Comparison of ENCODE assay signal across 9 mouse cellular contexts in genomic region chr13:46272811-46273452, GRCm38 (mm10). TPM values are rescaled to one million over a fixed set of nuclear protein-coding genes. Genes with fewer than 3 reads are reported as not detected.
DNase-seq lines count a peak whose midpoint lies in the region; ATAC-seq and TF ChIP-seq lines count a peak whose summit lies in the region.
"Had no signal": no experiment of that assay in that cellular context is flagged by ENCODE, and none has a peak within 500 bp of the region (broad histone marks: within the 10 kb centered on the region; RNA-seq: fewer than 3 reads in every experiment).

No protein-coding gene starts in this region.

- H3K9ac ChIP-seq in forebrain, embryonic 11.5 days (ENCODE audit: low read length) = peak overlapping the region; percentile 5; the same call in 1 of the 2 replicates
- H3K9ac ChIP-seq in forebrain, postnatal 0 days = no peak overlapping the region
- 0 out of 2 replicates have a peak overlapping the region, but pooled peaks have one; percentile 21 for H3K9ac ChIP-seq in forebrain, embryonic 14.5 days (ENCODE audit: low read length)
- H3K9ac ChIP-seq in intestine, embryonic 14.5 days (ENCODE audit: low read length) = no peak overlapping the region
- H3K9ac ChIP-seq in midbrain, embryonic 16.5 days (ENCODE audit: low read depth, low read length) = peak overlapping the region; percentile 46

- ATAC-seq in forebrain, embryonic 11.5 days (replicated peaks; ENCODE audit: low FRiP score) = no peak
- ATAC-seq in forebrain, postnatal 0 days = no peak
- ATAC-seq in forebrain, embryonic 14.5 days = no peak
- no peak for ATAC-seq in intestine, embryonic 14.5 days (replicated peaks; ENCODE audit: low FRiP score, low TSS enrichment, low read depth)
- no peak for ATAC-seq in midbrain, embryonic 16.5 days

- H3K36me3 ChIP-seq in forebrain, embryonic 11.5 days (ENCODE audit: control insufficient read depth, insufficient read depth, low read length) = no peaks in the 10 kb centered on the region
- no peaks in the 10 kb centered on the region for H3K36me3 ChIP-seq in forebrain, postnatal 0 days (ENCODE audit: insufficient read depth)
- H3K36me3 ChIP-seq in forebrain, embryonic 14.5 days (ENCODE audit: control insufficient read depth, insufficient read depth, low read length) = no peaks in the 10 kb centered on the region
- H3K36me3 ChIP-seq in intestine, embryonic 14.5 days (ENCODE audit: control insufficient read depth, insufficient read depth, low read length) = no peaks in the 10 kb centered on the region
- no peaks in the 10 kb centered on the region for H3K36me3 ChIP-seq in midbrain, embryonic 16.5 days (ENCODE audit: control insufficient read depth, insufficient read depth, low read length)

- peak overlapping the region; percentile 31; the same call in 1 of the 2 replicates for H3K4me2 ChIP-seq in forebrain, embryonic 11.5 days (ENCODE audit: low read depth, low read length, severe bottlenecking)
- H3K4me2 ChIP-seq in forebrain, postnatal 0 days (ENCODE audit: low read depth) = no peak overlapping the region; the same call in 1 of the 2 replicates
- H3K4me2 ChIP-seq in forebrain, embryonic 14.5 days (ENCODE audit: low read length) = peak overlapping the region; percentile 14; the same call in 1 of the 2 replicates
- H3K4me2 ChIP-seq in intestine, embryonic 14.5 days (ENCODE audit: low read length) = peak overlapping the region; percentile 52
- H3K4me2 ChIP-seq in midbrain, embryonic 16.5 days (ENCODE audit: low read length) = peak overlapping the region; percentile 38

- WGBS in forebrain, embryonic 11.5 days = 18% methylated on average over 17 of the region's 17 CpGs
- WGBS in forebrain, postnatal 0 days = 15% methylated on average over 16 of the region's 17 CpGs
- WGBS in forebrain, embryonic 14.5 days = 13% methylated on average over 16 of the region's 17 CpGs
- WGBS in intestine, embryonic 14.5 days = 10% methylated on average over 17 of the region's 17 CpGs
- 9% methylated on average over 17 of the region's 17 CpGs for WGBS in midbrain, embryonic 16.5 days

- no peak overlapping the region for H3K27ac ChIP-seq in forebrain, embryonic 11.5 days (ENCODE audit: low read depth, low read length)
- H3K27ac ChIP-seq in forebrain, postnatal 0 days (ENCODE audit: low read depth, low read length) = no peak overlapping the region
- no peak overlapping the region for H3K27ac ChIP-seq in forebrain, embryonic 14.5 days (ENCODE audit: low read depth, low read length)
- peak overlapping the region; percentile 38; the same call in 1 of the 2 replicates for H3K27ac ChIP-seq in intestine, embryonic 14.5 days (ENCODE audit: low read depth)
- peak overlapping the region; percentile 38; the same call in 1 of the 2 replicates for H3K27ac ChIP-seq in midbrain, embryonic 16.5 days (ENCODE audit: low read length)

- H3K4me1 ChIP-seq in forebrain, embryonic 11.5 days (replicated peaks; ENCODE audit: control insufficient read depth, insufficient read depth, low read length) = peaks cover 9% of the 10 kb centered on the region; the same call in 1 of the 2 replicates
- H3K4me1 ChIP-seq in forebrain, postnatal 0 days (ENCODE audit: insufficient read depth) = no peaks in the 10 kb centered on the region; the same call in none of the 2 replicates
- H3K4me1 ChIP-seq in forebrain, embryonic 14.5 days (ENCODE audit: control insufficient read depth, insufficient read depth, low read length) = peaks cover 8% of the 10 kb centered on the region; the same call in 1 of the 2 replicates
- peaks cover 11% of the 10 kb centered on the region for H3K4me1 ChIP-seq in intestine, embryonic 14.5 days (replicated peaks; ENCODE audit: control insufficient read depth, insufficient read depth, low read length)
- H3K4me1 ChIP-seq in midbrain, embryonic 16.5 days (ENCODE audit: control insufficient read depth, insufficient read depth, low read length) = peaks cover 7% of the 10 kb centered on the region

- no peaks in the 10 kb centered on the region for H3K27me3 ChIP-seq in forebrain, embryonic 11.5 days (ENCODE audit: control insufficient read depth, insufficient read depth, low read length)
- no peaks in the 10 kb centered on the region for H3K27me3 ChIP-seq in forebrain, postnatal 0 days (ENCODE audit: insufficient read depth, low read length)
- no peaks in the 10 kb centered on the region for H3K27me3 ChIP-seq in forebrain, embryonic 14.5 days (replicated peaks; ENCODE audit: control insufficient read depth, insufficient read depth, low read length)
- H3K27me3 ChIP-seq in intestine, embryonic 14.5 days (replicated peaks; ENCODE audit: control insufficient read depth, insufficient read depth, low read length) = no peaks in the 10 kb centered on the region
- no peaks in the 10 kb centered on the region for H3K27me3 ChIP-seq in midbrain, embryonic 16.5 days (ENCODE audit: control insufficient read depth, insufficient read depth, low read depth, low read length)

- peak; percentile 55 for DNase-seq in forebrain, embryonic 11.5 days (ENCODE audit: low spot score)
- no peak for DNase-seq in forebrain, postnatal 0 days
- no peak for DNase-seq in forebrain, embryonic 14.5 days (ENCODE audit: low spot score)
- no peak for DNase-seq in intestine, embryonic 14.5 days (ENCODE audit: low spot score)
- no peak for DNase-seq in c-Kit-positive CD71-positive TER-119-positive erythroid progenitor cells, embryonic 14.5 days (ENCODE audit: low spot score)
- no peak for DNase-seq in ovary, postnatal 10 days (ENCODE audit: low spot score)
- no peak for DNase-seq in spleen, postnatal 36 days (ENCODE audit: low spot score in 2 of 2)

- no peak for TF ChIP-seq CTCF in forebrain, postnatal 0 days (IDR thresholded peaks at IDR 0.05; ENCODE audit: low read depth)

- no peak overlapping the region for H3K4me3 ChIP-seq in forebrain, embryonic 11.5 days (ENCODE audit: low read depth, low read length)
- no peak overlapping the region for H3K4me3 ChIP-seq in forebrain, postnatal 0 days (ENCODE audit: low read depth, low read length)
- H3K4me3 ChIP-seq in forebrain, embryonic 14.5 days (ENCODE audit: low read depth, low read length) = no peak overlapping the region
- H3K4me3 ChIP-seq in intestine, embryonic 14.5 days (ENCODE audit: low read depth, low read length) = peak overlapping the region; percentile 16; the same call in 1 of the 2 replicates
- peak overlapping the region; percentile 4; the same call in 1 of the 2 replicates for H3K4me3 ChIP-seq in midbrain, embryonic 16.5 days (ENCODE audit: low read depth, low read length)

- no peaks in the 10 kb centered on the region for H3K9me3 ChIP-seq in forebrain, embryonic 11.5 days (ENCODE audit: control insufficient read depth, low read length)
- H3K9me3 ChIP-seq in forebrain, postnatal 0 days (ENCODE audit: low read length) = no peaks in the 10 kb centered on the region
- H3K9me3 ChIP-seq in forebrain, embryonic 14.5 days (replicated peaks; ENCODE audit: control insufficient read depth, low read length) = no peaks in the 10 kb centered on the region
- no peaks in the 10 kb centered on the region for H3K9me3 ChIP-seq in intestine, embryonic 14.5 days (ENCODE audit: control insufficient read depth, low read length)
- no peaks in the 10 kb centered on the region for H3K9me3 ChIP-seq in midbrain, embryonic 16.5 days (replicated peaks; ENCODE audit: control insufficient read depth, low read length, poor library complexity, severe bottlenecking)

RNA-seq across cellular contexts. Expression of gene Stmnd1, which starts 0.6 kb away (rescaled TPM):
- not detected in 2 replicates for polyA plus RNA-seq in forebrain, embryonic 11.5 days (2014; fragmentation: Nextera tagmentation; extraction: Ambion mirVana)
- total RNA-seq in forebrain, postnatal 0 days (2014; rRNA removed) = not detected in 2 replicates
- 0.28 TPM in 1 of 2 replicates, not detected in the other for polyA plus RNA-seq in forebrain, postnatal 0 days (2015; fragmentation: Nextera tagmentation; extraction: Ambion mirVana)
- polyA plus RNA-seq in forebrain, embryonic 14.5 days (2014; fragmentation: Nextera tagmentation; extraction: Ambion mirVana) = not detected in 2 replicates
- not detected in 2 replicates for polyA plus RNA-seq in intestine, embryonic 14.5 days (2014; fragmentation: Nextera tagmentation; extraction: Ambion mirVana)
- polyA plus RNA-seq in midbrain, embryonic 16.5 days (2015; fragmentation: Nextera tagmentation; extraction: Ambion mirVana) = not detected in 2 replicates
- total RNA-seq: hematopoietic stem cell, adult 5-6 weeks had no signal

Comparison
In these comparisons a context has a peak if more than half of its experiments do, and no peak if none do; other contexts are left out.
1. H3K9ac ChIP-seq: peak in forebrain, embryonic 11.5 days (single experiment), forebrain, embryonic 14.5 days (single experiment) and midbrain, embryonic 16.5 days (single experiment); none in forebrain, postnatal 0 days (single experiment) and intestine, embryonic 14.5 days (single experiment).
2. H3K27ac ChIP-seq: peak in intestine, embryonic 14.5 days (single experiment) and midbrain, embryonic 16.5 days (single experiment); none in forebrain, embryonic 11.5 days (single experiment), forebrain, postnatal 0 days (single experiment) and forebrain, embryonic 14.5 days (single experiment).
3. H3K4me3 ChIP-seq: peak in intestine, embryonic 14.5 days (single experiment) and midbrain, embryonic 16.5 days (single experiment); none in forebrain, embryonic 11.5 days (single experiment), forebrain, postnatal 0 days (single experiment) and forebrain, embryonic 14.5 days (single experiment).